Mouse (Mus musculus): Measurements from ENCODE around the gene Pfdn4. TPM values are rescaled to one million over a fixed set of nuclear protein-coding genes. Genes with fewer than 3 reads are reported as not detected.

The Pfdn4 gene
- polyA plus RNA-seq, 1 experiment from 2014 or later = 101 TPM

DNA sequence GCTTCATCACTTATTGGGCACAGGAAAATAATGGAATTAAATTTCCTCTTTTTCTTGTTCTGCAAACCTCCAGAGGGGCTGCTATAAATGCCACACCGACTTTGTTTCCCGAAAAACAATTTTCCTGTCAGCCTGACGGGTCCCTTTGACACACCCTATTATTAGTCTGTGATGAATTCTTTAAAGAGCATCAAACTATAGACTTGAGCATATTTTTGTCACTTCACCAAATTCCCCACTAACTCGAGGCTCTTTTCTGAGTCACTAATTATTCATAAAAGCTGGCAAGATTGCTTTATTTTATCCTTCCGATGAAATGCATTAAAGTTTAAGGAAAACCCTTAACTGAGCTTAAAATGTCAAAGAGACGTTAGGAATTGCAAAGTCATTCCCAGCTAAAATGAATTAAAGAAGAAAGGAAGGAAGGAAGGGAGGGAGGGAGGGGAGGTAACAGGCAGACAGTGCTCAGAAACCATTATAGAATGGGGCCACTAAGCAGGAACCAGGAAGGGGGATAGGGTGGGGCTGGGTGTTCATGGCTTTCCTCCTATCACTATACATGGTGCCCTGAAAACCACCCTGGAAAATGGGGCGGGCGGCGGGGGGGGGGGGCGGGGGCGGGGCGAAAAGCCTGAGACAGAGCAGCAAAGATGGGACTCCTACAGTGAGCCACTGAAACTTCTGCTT, 38.0 kb downstream of the Pfdn4 start:
- H3K27me3 ChIP-seq (replicated peaks; ENCODE audit: control insufficient read depth, insufficient read depth, low read length) = no peaks in the 10 kb centered on the region
- DNase-seq (ENCODE audit: low spot score) (no peak), ATAC-seq (replicated peaks; ENCODE audit: low FRiP score) (no peak)
- H3K9ac ChIP-seq (ENCODE audit: low read depth, low read length) = no peak overlapping the region
- 52% methylated on average over 8 of the region's 12 CpGs for WGBS
- no peaks in the 10 kb centered on the region for H3K9me3 ChIP-seq (ENCODE audit: control insufficient read depth, low read length)
- no peak overlapping the region for H3K4me3 ChIP-seq (ENCODE audit: low read depth, low read length)
- H3K4me2 ChIP-seq = no peak overlapping the region
- no peak overlapping the region for H3K27ac ChIP-seq (ENCODE audit: low read depth, low read length)
- no peaks in the 10 kb centered on the region for H3K36me3 ChIP-seq (ENCODE audit: control insufficient read depth, insufficient read depth, low read length)
- H3K4me1 ChIP-seq (replicated peaks; ENCODE audit: control insufficient read depth, insufficient read depth, low read length) = no peaks in the 10 kb centered on the region

DNA sequence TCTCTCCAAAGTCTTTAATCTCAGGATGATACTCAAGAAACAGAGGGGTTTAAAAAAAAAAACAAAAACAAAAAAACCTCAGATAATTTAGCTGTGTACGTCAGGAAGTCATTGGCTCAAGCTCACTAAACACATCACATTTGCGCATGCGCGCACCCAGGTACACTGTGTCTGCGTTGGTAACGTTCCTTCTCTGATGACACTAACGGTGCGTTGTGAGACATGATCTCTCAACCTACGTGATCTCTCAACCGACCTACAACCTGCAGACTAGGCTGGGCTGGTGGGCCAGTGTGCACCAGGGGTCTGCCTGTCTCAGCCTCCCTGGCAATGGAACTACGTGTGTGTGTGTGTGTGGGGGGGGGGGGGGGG, 38.6 kb downstream of the Pfdn4 start:
- Histone ChIP-seq H3K9ac (ENCODE audit: low read depth, low read length) (no peak overlapping the region), H3K9me3 (ENCODE audit: control insufficient read depth, low read length) (no peaks in the 10 kb centered on the region), H3K27ac (ENCODE audit: low read depth, low read length) (no peak overlapping the region), H3K36me3 (ENCODE audit: control insufficient read depth, insufficient read depth, low read length) (no peaks in the 10 kb centered on the region), H3K4me1 (replicated peaks; ENCODE audit: control insufficient read depth, insufficient read depth, low read length) (no peaks in the 10 kb centered on the region), H3K27me3 (replicated peaks; ENCODE audit: control insufficient read depth, insufficient read depth, low read length) (no peaks in the 10 kb centered on the region), H3K4me2 (no peak overlapping the region), H3K4me3 (ENCODE audit: low read depth, low read length) (no peak overlapping the region)
- WGBS = 88% methylated on average over 11 of the region's 11 CpGs
- DNase-seq (ENCODE audit: low spot score) (no peak), ATAC-seq (replicated peaks; ENCODE audit: low FRiP score) (no peak)

DNA sequence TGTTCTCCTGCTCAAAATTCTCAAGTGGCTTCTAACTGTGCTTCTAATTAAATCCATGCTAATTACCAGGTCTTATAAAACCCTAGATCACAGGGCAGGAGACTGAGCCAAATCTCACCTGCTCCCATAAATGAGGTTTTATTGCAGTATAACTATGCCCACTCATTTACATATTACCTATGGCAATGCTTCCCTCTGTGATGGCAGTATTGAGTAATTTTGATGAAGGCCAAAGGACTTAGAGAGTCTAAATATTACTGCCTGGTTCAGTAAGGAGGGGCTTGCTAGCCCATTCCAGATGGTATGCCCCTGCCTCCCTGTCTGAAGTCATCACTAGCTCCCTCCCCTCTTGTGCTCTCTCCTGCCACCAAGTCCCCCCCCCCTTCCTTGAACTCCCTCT, 39.6 kb downstream of the Pfdn4 start:
- H3K36me3 ChIP-seq (ENCODE audit: control insufficient read depth, insufficient read depth, low read length) = no peaks in the 10 kb centered on the region
- H3K4me3 ChIP-seq (ENCODE audit: low read depth, low read length) = no peak overlapping the region
- H3K9ac ChIP-seq (ENCODE audit: low read depth, low read length) = no peak overlapping the region
- no peaks in the 10 kb centered on the region for H3K27me3 ChIP-seq (replicated peaks; ENCODE audit: control insufficient read depth, insufficient read depth, low read length)
- ATAC-seq (replicated peaks; ENCODE audit: low FRiP score) = no peak
- no peak overlapping the region for H3K27ac ChIP-seq (ENCODE audit: low read depth, low read length)
- no peaks in the 10 kb centered on the region for H3K9me3 ChIP-seq (ENCODE audit: control insufficient read depth, low read length)
- no peaks in the 10 kb centered on the region for H3K4me1 ChIP-seq (replicated peaks; ENCODE audit: control insufficient read depth, insufficient read depth, low read length)
- no peak for DNase-seq (ENCODE audit: low spot score)
- no peak overlapping the region for H3K4me2 ChIP-seq

DNA sequence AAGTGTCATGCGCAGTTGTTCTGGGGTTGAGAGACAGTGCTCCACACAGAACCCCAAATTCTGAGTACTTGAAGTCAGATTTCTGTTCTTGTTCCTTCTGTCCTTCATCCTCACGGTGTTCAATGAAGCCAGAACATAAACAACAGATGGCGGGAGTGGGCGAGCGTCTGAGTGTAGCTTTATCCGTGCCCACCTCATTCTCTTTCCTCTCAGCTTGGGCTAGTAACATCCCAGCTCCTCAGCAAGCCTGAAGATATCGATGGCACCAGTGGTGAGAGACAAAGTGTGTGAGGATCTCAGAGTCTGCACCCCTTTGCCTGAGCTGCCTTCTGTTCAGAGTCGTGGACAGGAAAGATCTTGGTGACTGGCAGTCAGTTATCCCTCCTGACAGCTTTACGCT, 43.0 kb downstream of the Pfdn4 start:
- no peak for DNase-seq (ENCODE audit: low spot score)
- Histone ChIP-seq H3K36me3 (ENCODE audit: control insufficient read depth, insufficient read depth, low read length) (no peaks in the 10 kb centered on the region), H3K9ac (ENCODE audit: low read depth, low read length) (no peak overlapping the region), H3K4me1 (replicated peaks; ENCODE audit: control insufficient read depth, insufficient read depth, low read length) (no peaks in the 10 kb centered on the region), H3K27me3 (replicated peaks; ENCODE audit: control insufficient read depth, insufficient read depth, low read length) (no peaks in the 10 kb centered on the region), H3K4me2 (no peak overlapping the region), H3K27ac (ENCODE audit: low read depth, low read length) (no peak overlapping the region), H3K9me3 (ENCODE audit: control insufficient read depth, low read length) (no peaks in the 10 kb centered on the region), H3K4me3 (ENCODE audit: low read depth, low read length) (no peak overlapping the region)
- no peak for ATAC-seq (replicated peaks; ENCODE audit: low FRiP score)
- whole genome bisulfite sequencing = 81% methylated on average over 9 of the region's 9 CpGs

DNA sequence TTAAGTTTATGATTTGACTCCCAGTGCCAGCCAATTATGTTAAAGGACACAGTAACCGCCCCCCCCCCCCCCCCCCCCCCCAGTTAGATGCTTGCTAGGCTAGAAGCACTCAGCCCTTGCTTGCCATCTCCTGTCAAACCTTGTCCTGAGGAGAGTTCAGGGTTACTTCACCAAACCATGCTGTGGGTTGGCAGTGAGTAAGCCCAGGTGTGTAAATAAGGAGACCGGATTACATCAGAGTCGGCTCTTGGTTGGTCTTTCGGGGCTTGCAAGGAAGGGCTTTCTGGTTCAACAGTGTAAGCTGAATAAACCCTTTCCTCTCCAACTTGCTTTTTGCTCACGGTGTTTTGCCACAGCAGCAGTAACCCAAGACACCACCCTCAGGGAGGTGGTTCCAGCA, 47.4 kb downstream of the Pfdn4 start:
- Histone ChIP-seq H3K36me3 (ENCODE audit: control insufficient read depth, insufficient read depth, low read length) (no peaks in the 10 kb centered on the region), H3K4me3 (ENCODE audit: low read depth, low read length) (no peak overlapping the region), H3K4me2 (no peak overlapping the region), H3K9ac (ENCODE audit: low read depth, low read length) (no peak overlapping the region), H3K9me3 (ENCODE audit: control insufficient read depth, low read length) (no peaks in the 10 kb centered on the region), H3K4me1 (replicated peaks; ENCODE audit: control insufficient read depth, insufficient read depth, low read length) (no peaks in the 10 kb centered on the region), H3K27ac (ENCODE audit: low read depth, low read length) (no peak overlapping the region), H3K27me3 (replicated peaks; ENCODE audit: control insufficient read depth, insufficient read depth, low read length) (no peaks in the 10 kb centered on the region)
- DNase-seq (ENCODE audit: low spot score) (no peak), ATAC-seq (replicated peaks; ENCODE audit: low FRiP score) (no peak)
- WGBS = 71% methylated on average over 5 of the region's 5 CpGs

DNA sequence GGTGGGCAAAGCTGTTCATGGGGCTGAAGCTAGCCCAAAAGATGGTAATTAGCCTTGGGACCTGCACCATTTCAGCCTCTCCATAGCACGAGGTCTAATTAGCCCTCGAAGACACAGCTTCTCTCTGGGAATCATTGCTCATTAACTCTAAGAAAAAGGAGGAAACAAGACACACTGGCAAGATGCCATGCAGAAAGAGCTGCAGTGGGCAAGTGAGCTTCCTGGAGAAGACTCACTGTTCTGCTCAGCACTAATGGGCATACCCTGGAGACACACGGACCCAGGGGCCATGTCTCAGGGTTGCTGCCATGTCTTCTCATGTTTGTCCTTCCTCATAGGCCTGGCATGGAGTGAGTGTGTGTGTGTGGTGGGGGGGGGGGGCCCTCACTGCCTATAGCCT, 47.9 kb downstream of the Pfdn4 start:
- WGBS = 82% methylated on average over 3 of the region's 3 CpGs
- no peak overlapping the region for H3K4me2 ChIP-seq
- no peak overlapping the region for H3K9ac ChIP-seq (ENCODE audit: low read depth, low read length)
- H3K27ac ChIP-seq (ENCODE audit: low read depth, low read length) = no peak overlapping the region
- H3K4me3 ChIP-seq (ENCODE audit: low read depth, low read length) = no peak overlapping the region
- no peaks in the 10 kb centered on the region for H3K4me1 ChIP-seq (replicated peaks; ENCODE audit: control insufficient read depth, insufficient read depth, low read length)
- DNase-seq (ENCODE audit: low spot score) = no peak
- no peaks in the 10 kb centered on the region for H3K9me3 ChIP-seq (ENCODE audit: control insufficient read depth, low read length)
- ATAC-seq (replicated peaks; ENCODE audit: low FRiP score) = no peak
- no peaks in the 10 kb centered on the region for H3K27me3 ChIP-seq (replicated peaks; ENCODE audit: control insufficient read depth, insufficient read depth, low read length)
- no peaks in the 10 kb centered on the region for H3K36me3 ChIP-seq (ENCODE audit: control insufficient read depth, insufficient read depth, low read length)

DNA sequence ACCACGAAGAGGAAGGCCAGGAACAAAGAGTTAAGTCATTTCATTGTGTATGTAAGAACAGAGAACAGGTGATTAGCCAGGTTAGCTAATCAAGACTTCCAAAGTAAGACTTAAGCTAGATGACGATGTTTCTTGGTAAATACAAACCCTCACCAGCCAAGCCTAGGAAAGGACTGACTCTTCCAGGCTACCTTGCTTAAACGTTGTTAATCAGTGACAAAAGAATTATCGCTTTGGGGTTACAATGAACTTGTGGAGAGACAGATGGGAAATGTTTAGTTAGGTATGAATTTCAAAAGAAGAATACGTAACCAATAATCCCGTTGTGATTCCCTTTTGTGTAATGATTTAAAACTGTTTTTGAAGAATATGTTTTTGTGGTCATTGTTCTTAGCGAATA, 48.7 kb downstream of the Pfdn4 start:
- no peaks in the 10 kb centered on the region for H3K9me3 ChIP-seq (ENCODE audit: control insufficient read depth, low read length)
- H3K36me3 ChIP-seq (ENCODE audit: control insufficient read depth, insufficient read depth, low read length) = no peaks in the 10 kb centered on the region
- no peak overlapping the region for H3K9ac ChIP-seq (ENCODE audit: low read depth, low read length)
- no peak overlapping the region for H3K27ac ChIP-seq (ENCODE audit: low read depth, low read length)
- H3K4me3 ChIP-seq (ENCODE audit: low read depth, low read length) = no peak overlapping the region
- H3K27me3 ChIP-seq (replicated peaks; ENCODE audit: control insufficient read depth, insufficient read depth, low read length) = no peaks in the 10 kb centered on the region
- WGBS = 77% methylated on average over 7 of the region's 7 CpGs
- H3K4me1 ChIP-seq (replicated peaks; ENCODE audit: control insufficient read depth, insufficient read depth, low read length) = no peaks in the 10 kb centered on the region
- ATAC-seq (replicated peaks; ENCODE audit: low FRiP score) (no peak), DNase-seq (ENCODE audit: low spot score) (no peak)
- no peak overlapping the region for H3K4me2 ChIP-seq

DNA sequence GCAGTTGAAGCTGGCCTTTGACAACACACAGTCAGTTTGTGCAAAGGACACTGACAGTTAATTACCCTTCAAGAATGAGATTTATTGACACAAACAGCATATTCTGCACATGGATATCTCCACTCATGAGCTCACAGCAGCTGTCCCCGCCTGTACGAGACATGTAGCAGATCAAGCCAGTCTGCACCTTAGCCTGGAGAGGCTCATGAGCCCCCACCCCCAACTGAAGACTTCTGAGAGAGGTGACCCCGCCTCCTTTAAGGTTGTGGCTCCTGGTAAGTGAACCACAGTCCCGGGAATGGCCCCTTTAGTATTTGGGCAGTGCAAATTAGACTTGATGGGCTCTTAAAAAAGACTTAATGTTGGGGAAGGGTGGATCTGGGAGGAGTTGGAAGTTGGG, 49.5 kb downstream of the Pfdn4 start:
- Histone ChIP-seq H3K27ac (ENCODE audit: low read depth, low read length) (no peak overlapping the region), H3K4me3 (ENCODE audit: low read depth, low read length) (no peak overlapping the region), H3K27me3 (replicated peaks; ENCODE audit: control insufficient read depth, insufficient read depth, low read length) (no peaks in the 10 kb centered on the region), H3K9ac (ENCODE audit: low read depth, low read length) (no peak overlapping the region), H3K36me3 (ENCODE audit: control insufficient read depth, insufficient read depth, low read length) (no peaks in the 10 kb centered on the region), H3K4me1 (replicated peaks; ENCODE audit: control insufficient read depth, insufficient read depth, low read length) (no peaks in the 10 kb centered on the region), H3K9me3 (ENCODE audit: control insufficient read depth, low read length) (no peaks in the 10 kb centered on the region), H3K4me2 (no peak overlapping the region)
- ATAC-seq (replicated peaks; ENCODE audit: low FRiP score) (no peak), DNase-seq (ENCODE audit: low spot score) (no peak)
- 58% methylated on average over 4 of the region's 4 CpGs for WGBS

DNA sequence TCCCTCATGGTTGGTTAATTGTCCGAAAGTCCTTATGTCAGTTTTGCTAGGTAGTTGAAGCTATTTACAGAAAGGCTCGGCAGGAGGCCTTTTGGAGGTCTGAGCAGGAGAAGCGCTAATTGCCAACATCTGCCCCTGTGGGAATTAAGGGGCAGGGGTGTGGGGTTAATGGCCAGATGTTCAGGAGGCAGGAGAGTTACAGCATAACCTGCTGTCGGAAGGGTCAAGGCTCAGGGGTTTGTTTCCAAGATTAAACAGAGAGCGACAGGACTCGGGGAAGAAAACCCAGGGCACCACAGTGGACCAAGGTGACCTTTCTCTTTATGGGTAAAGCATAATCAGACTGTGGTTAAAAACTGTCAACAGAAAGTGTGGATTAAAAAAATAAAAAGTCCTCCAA, 51.3 kb downstream of the Pfdn4 start:
- WGBS = 30% methylated on average over 6 of the region's 6 CpGs
- ATAC-seq (replicated peaks; ENCODE audit: low FRiP score) = no peak

More for the DNA sequence above, 51.3 kb downstream of the Pfdn4 start:
- Histone ChIP-seq H3K27me3 (replicated peaks; ENCODE audit: control insufficient read depth, insufficient read depth, low read length) (no peaks in the 10 kb centered on the region), H3K4me3 (ENCODE audit: low read depth, low read length) (no peak overlapping the region), H3K9ac (ENCODE audit: low read depth, low read length) (no peak overlapping the region), H3K9me3 (ENCODE audit: control insufficient read depth, low read length) (no peaks in the 10 kb centered on the region), H3K4me1 (replicated peaks; ENCODE audit: control insufficient read depth, insufficient read depth, low read length) (no peaks in the 10 kb centered on the region), H3K36me3 (ENCODE audit: control insufficient read depth, insufficient read depth, low read length) (no peaks in the 10 kb centered on the region), H3K4me2 (no peak overlapping the region), H3K27ac (ENCODE audit: low read depth, low read length) (no peak overlapping the region)
- DNase-seq (ENCODE audit: low spot score) = no peak

Measured in liver, embryonic 11.5 days (tissue).